Mouse (Mus musculus): ENCODE data around the gene Lmna.

DNA sequence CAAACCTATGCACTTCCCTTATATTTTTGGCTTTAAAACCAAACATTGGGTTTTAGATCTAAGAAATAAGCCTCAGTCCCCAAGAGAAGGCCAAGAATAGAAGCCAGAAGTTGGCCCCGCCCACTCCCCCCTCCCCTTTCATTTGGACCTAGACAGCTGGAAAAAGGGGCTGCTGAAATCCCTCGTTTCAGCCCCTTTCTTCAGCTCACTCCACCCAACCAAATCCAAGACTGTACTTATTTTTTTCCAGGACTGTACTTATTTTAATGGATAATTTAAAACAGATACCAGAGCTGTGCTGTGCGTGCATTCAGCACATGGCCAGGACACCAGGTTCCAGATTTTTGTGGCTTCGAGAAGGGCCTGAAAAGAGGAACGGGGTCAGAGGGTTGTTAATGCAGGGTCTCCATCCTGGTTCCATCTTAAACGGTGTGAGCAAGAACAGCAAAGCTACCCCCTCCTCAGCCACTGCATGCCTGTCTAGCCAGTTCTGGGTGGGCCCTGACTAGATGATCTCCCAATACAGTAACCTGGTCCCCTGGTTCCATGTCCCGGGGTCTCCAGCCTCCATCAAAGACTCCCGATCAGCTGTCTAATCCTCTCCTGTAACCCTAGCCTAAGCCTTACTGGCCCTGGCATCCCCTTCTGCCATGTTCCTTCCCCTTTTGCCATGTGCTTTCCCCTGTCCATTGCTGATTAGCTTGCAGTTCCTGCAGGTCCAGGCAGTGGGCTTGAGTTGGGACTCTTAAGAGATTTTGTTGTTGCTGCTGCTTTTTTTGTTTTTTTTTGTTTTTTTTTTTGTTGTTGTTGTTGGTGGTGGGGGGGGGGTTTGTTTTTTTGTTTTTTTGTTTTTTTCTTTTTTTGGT, 5.6 kb downstream of the Lmna start:
- TF ChIP-seq POLR2A (IDR thresholded peaks at IDR 0.05; ENCODE audit: low read depth, low read length) (no peak), CTCF (IDR thresholded peaks at IDR 0.05; ENCODE audit: extremely low read depth, insufficient read depth, insufficient read length, insufficient replicate concordance) (no peak)
